Mouse (Mus musculus): Measurements from ENCODE around the gene Coa3. TPM values are rescaled to one million over a fixed set of nuclear protein-coding genes. Genes with fewer than 3 reads are reported as not detected.

The Coa3 gene
- polyA plus RNA-seq (2015; fragmentation: Illumina TruSeq; extraction: RNeasy Lipid Tissue Mini Kit (QIAGEN cat#74804); ENCODE audit: low read depth, low replicate concordance), result 223 TPM

DNA sequence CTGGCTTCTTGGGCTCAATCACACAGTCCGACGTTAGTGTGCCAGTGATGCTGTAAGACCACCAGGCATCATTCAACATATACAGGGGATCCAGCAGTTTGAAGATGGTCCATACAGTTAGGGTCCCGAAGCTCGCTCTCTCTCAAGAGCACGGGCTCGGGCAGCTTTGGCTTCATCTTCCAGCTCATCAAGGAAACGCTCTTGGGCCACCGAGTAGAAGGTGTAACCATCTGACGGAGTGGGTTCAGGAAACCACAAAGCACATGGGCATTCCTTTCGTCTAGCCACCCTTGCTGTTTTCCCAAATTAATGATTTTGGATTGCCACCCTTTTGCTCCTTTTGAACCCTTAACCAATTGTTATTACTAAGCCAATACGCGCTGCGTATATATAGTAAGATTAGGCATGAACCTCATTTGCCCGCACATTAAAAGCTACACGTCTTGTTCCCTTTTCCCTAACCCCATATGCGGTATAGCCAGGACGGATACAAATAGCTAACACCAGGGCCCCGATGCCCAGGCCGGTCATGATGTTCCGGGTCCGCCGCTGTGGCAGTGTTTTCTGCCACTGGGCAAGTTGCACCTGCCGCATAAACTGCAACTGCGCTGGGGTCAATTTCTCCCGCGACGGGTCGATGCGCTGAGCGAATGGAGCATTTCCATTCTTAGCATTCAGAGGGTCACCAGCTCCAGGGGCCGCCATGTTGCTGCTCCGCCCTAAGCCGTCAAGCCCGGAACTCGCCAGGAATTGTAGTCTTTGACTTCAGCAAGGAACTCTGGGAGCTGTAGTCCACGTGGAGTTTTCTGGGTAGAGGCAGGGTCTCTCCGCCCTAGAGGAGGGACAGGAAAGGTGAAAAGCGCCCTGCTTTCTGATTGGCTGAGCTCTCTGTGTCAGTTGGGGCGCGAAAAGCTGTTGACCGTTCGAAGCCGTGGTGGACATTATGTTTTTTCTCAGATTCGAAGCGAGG lies at the start of gene Coa3, which contains the start of gene Cntd1:
Gene Coa3, minus strand, starts transcription at position 892 of the 970 bp plus-strand sequence.
Gene Cntd1, plus strand, starts transcription at position 790 of the 970 bp plus-strand sequence.

DNA sequence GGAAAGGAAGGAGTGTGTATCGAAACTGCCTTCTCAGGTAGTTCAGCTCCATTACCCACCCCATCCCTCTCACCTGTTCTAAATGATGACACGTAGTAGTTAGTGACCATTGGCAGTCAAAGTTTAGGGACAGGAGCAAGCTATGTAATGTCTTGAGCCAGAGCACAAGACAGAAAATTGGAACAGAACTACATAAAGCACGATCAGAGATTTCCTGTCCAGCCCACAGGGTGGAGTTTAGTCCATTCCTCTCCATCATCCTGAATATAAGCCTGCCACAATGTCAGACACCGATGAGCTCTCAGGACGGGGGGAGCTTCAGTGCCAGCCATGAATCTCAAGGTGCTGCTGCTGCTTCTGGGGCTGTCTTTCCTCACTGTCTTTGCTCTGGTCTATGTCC lies 45.8 kb upstream of the Coa3 start, which contains the start of gene Aoc2:
Gene Aoc2, plus strand, starts transcription at position 301 of the 400 bp plus-strand sequence.

DNA sequence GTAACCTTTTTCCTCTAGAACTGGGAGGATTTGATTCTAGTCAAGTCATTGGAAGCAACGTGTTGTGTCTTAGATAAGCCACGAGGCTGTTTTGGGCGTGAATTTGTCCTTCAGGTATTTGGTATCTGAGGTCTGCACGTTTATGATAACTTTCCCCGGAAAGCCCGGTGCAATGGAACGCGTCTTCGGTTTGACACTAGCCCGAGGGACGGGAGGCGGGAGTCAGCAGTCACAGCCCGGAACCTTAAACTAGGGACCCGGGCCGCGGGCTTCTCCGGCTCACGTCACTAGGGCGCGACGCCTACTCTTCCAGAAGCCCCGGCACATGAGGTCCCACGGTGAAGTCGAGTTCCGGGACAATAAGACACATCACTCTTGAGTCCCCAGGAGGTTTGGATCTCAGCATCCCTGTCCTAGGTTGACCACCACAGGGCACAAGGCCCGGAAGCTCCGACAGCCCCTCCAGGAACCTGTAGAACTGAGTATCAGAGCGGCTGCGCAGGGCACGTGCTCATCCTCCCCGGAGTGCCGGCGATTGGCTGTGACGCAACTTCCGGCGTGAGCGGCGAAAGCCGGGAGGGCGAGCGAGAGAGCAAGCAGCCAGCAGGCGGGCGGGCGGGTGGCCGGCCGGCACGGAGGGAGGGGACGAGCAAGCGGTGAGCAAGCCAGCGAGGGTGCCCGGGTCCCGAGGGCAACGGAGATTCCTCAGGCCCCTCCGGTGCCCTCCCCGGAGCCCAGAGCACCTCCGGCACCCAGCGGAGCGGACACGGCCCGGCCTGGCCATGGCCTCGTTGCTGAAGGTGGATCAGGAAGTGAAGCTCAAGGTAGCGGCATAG lies 37.0 kb upstream of the Coa3 start, which contains the start of gene Psme3:
Gene Psme3, plus strand, starts transcription at position 549 of the 836 bp plus-strand sequence.

DNA sequence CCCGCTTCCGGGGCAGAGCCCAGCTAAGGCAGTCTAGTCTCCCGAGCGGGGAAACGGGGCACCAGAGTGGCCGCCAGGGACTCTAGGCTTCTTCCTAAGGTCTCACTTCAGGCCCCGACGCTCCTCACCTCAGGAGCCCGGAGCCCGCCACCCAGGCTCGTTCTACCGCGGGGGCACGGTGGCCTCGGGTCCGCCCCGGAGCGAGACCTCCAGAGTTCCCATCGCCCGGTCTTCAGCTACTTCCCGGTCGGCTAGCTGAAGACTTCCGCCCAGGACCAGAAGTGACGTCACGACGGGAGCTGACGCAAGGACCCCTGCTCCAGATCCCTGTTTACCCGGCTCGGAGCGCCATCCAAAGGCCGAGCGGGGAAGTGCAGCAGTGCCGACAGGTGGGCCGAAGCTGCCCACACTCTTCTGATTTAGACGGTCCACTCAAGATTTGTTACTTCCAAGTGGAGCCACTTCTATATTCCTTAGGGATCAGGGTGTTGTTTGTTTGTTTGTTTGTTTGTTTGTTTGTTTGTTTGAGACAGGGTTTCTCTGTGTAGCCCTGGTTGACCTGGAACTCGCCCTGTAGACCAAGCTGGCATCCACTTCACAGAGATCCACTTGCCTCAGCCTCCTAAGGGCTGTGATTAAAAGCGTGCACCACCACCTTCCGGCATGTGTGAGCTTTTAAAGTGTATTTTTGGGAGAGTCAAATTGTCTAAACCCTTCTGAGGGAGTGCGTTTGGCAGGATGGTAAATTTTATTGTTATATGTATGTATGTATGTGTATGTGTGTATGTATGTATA lies 23.3 kb upstream of the Coa3 start, which contains the start of gene Becn1:
Gene Becn1, minus strand, starts transcription at position 283 of the 795 bp plus-strand sequence.

DNA sequence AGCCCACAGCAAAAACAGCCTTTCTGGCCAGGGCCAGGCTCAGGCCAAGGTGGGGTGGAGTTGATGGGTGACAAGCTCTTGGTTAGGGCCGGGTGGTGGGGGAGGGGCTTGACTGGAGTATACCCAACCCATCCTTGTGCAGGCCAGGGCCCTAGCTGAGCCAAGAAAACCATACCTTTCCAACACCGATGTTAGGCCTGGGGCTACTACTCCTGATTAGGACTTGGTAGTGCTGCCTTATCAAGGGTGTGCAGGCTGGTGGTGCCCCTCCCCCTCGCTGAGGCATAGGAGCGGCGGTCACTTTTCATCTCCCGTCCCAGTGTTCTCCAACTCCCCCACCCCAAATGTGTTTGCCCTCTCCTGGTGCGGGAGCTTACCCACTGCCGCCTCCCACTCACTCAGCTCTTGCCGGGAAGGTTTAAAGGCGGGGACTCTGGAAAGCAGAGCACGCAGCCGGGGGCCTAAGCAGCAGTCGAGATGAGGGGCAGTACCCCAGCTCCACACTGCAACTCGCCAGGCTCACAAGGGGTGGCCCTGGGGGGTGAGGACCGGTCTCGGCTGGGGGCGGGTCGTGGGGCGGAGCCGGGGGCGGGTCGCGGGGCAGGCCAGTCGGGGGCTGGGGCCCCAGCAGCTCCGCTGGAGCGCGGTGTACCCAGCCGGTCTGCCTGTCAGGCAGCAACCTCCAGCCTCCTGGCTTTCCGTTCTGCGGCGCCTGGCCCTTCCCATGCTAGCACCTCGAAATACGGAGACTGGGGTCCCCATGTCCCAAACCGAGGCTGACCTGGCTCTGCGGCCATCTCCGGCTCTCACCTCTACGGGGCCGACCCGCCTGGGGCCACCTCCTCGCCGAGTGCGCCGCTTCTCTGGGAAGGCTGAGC lies 18.7 kb downstream of the Coa3 start, which contains the start of gene Wnk4:
Gene Wnk4, plus strand, starts transcription at position 620 of the 878 bp plus-strand sequence.

DNA sequence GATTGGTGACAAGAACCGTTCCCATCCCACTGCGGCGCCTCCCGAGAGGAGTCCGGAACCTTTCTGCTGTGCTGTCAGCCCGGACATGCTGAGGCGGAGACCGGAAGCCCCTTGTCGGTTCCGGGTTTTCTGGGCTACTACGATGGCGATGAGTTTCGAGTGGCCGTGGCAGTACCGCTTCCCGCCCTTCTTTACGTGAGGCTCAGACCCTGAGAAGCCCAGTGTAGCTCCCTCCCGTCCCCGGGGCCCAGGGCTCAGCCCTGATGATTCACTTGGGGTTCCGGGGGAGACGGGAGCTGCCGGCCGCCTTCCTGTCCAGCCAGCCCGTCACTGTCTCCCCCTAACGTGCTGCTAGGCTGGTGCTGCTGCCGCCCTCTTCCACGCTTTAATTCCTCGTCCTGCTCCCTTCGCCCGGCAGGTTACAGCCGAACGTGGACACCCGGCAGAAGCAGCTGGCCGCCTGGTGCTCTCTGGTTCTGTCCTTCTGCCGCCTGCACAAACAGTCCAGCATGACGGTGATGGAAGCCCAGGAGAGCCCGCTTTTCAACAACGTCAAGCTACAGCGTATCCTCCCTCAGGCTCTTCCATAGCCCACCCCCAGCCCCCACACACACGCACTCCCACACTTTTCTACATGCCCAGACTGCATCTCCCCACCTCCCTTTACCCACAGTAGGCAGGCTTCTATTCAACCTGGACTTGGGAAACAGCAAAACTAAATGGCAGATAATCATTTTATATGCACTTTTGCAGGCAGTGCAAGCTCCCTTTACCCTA lies 25.1 kb downstream of the Coa3 start, which contains the start of gene Vps25:
Gene Vps25, plus strand, starts transcription at position 95 of the 777 bp plus-strand sequence.

DNA sequence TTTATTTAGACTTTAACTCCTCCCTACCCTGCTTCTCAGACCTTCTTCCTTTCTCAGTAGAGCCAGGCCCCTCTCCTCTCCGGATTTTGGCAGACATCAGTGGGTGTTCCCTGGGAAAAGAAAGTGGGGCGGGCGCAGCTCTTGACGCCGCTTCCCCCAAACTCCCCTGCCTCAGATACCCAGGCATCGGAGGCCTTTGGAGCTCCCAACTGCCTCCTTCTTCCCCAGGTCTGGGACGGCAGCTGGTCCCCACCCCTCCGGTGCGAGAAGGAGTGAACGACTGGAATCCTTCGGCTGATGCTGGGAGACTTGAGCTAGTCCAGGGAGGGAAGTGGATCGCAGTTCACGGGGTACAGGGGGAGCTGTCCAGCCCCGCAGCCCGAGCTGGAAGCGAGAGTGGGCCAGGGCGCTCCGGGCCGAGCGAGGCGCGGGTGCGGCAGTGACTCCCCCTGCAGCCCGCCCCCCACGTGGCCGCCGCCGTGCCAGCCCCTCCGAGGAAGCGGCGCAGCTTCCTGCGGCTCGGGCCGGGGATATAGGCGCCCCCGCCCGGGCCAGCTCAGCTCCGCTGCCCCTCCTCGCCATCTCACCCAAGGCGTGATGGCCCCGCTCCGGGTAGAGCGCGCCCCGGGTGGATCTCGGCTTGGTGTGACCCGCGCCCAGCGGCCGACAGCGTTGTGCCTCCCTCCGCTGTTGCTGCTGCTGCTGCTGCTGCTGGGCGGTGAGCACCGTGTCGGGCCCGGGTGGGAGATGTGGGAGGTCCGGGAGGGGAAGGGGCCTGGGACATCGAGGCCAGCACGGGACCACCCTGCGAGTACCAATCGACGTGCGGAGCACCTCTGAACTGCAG lies 32.8 kb downstream of the Coa3 start, which contains the start of gene Ramp2:
Gene Ramp2, plus strand, starts transcription at position 174 of the 847 bp plus-strand sequence.

Other genes with a start within 250 kb of the Coa3 start
- 6.4 TPM for gene Naglu, start 209.1 kb downstream of the Coa3 start, polyA plus RNA-seq (2015; fragmentation: Illumina TruSeq; extraction: RNeasy Lipid Tissue Mini Kit (QIAGEN cat#74804); ENCODE audit: low read depth, low replicate concordance)
- not detected for gene Hsd17b1, start 200.7 kb downstream of the Coa3 start, polyA plus RNA-seq (2015; fragmentation: Illumina TruSeq; extraction: RNeasy Lipid Tissue Mini Kit (QIAGEN cat#74804); ENCODE audit: low read depth, low replicate concordance)
- 25.5 TPM for gene Coasy, start 196.5 kb downstream of the Coa3 start, polyA plus RNA-seq (2015; fragmentation: Illumina TruSeq; extraction: RNeasy Lipid Tissue Mini Kit (QIAGEN cat#74804); ENCODE audit: low read depth, low replicate concordance)
- gene Mlx, start 191.8 kb downstream of the Coa3 start, polyA plus RNA-seq (2015; fragmentation: Illumina TruSeq; extraction: RNeasy Lipid Tissue Mini Kit (QIAGEN cat#74804); ENCODE audit: low read depth, low replicate concordance), result 77.5 TPM
- 3.9 TPM for gene Psmc3ip, start 183.7 kb downstream of the Coa3 start, polyA plus RNA-seq (2015; fragmentation: Illumina TruSeq; extraction: RNeasy Lipid Tissue Mini Kit (QIAGEN cat#74804); ENCODE audit: low read depth, low replicate concordance)
- gene Retreg3, start 159.2 kb downstream of the Coa3 start, polyA plus RNA-seq (2015; fragmentation: Illumina TruSeq; extraction: RNeasy Lipid Tissue Mini Kit (QIAGEN cat#74804); ENCODE audit: low read depth, low replicate concordance), result 62.6 TPM
- 52.4 TPM for gene Tubg1, start 159.2 kb downstream of the Coa3 start, polyA plus RNA-seq (2015; fragmentation: Illumina TruSeq; extraction: RNeasy Lipid Tissue Mini Kit (QIAGEN cat#74804); ENCODE audit: low read depth, low replicate concordance)
- gene Tubg2, start 123.2 kb downstream of the Coa3 start, polyA plus RNA-seq (2015; fragmentation: Illumina TruSeq; extraction: RNeasy Lipid Tissue Mini Kit (QIAGEN cat#74804); ENCODE audit: low read depth, low replicate concordance), result 62.0 TPM
- gene Cntnap1, start 108.6 kb downstream of the Coa3 start, polyA plus RNA-seq (2015; fragmentation: Illumina TruSeq; extraction: RNeasy Lipid Tissue Mini Kit (QIAGEN cat#74804); ENCODE audit: low read depth, low replicate concordance), result 98.9 TPM
- 7.8 TPM for gene Plekhh3, start 107.8 kb downstream of the Coa3 start, polyA plus RNA-seq (2015; fragmentation: Illumina TruSeq; extraction: RNeasy Lipid Tissue Mini Kit (QIAGEN cat#74804); ENCODE audit: low read depth, low replicate concordance)
- not detected for gene Ccr10, start 103.7 kb downstream of the Coa3 start, polyA plus RNA-seq (2015; fragmentation: Illumina TruSeq; extraction: RNeasy Lipid Tissue Mini Kit (QIAGEN cat#74804); ENCODE audit: low read depth, low replicate concordance)
- gene Ezh1, start 52.7 kb downstream of the Coa3 start, polyA plus RNA-seq (2015; fragmentation: Illumina TruSeq; extraction: RNeasy Lipid Tissue Mini Kit (QIAGEN cat#74804); ENCODE audit: low read depth, low replicate concordance), result 42.2 TPM
- 28.6 TPM for gene Ramp2, start 33.1 kb downstream of the Coa3 start, polyA plus RNA-seq (2015; fragmentation: Illumina TruSeq; extraction: RNeasy Lipid Tissue Mini Kit (QIAGEN cat#74804); ENCODE audit: low read depth, low replicate concordance)
- gene Vps25, start 25.4 kb downstream of the Coa3 start, polyA plus RNA-seq (2015; fragmentation: Illumina TruSeq; extraction: RNeasy Lipid Tissue Mini Kit (QIAGEN cat#74804); ENCODE audit: low read depth, low replicate concordance), result 94.4 TPM
- 4.8 TPM for gene Wnk4, start 18.5 kb downstream of the Coa3 start, polyA plus RNA-seq (2015; fragmentation: Illumina TruSeq; extraction: RNeasy Lipid Tissue Mini Kit (QIAGEN cat#74804); ENCODE audit: low read depth, low replicate concordance)
- gene Cntd1, start 102 bp downstream of the Coa3 start, polyA plus RNA-seq (2015; fragmentation: Illumina TruSeq; extraction: RNeasy Lipid Tissue Mini Kit (QIAGEN cat#74804); ENCODE audit: low read depth, low replicate concordance), result 0.58 TPM
- 183 TPM for gene Becn1, start 23.2 kb upstream of the Coa3 start, polyA plus RNA-seq (2015; fragmentation: Illumina TruSeq; extraction: RNeasy Lipid Tissue Mini Kit (QIAGEN cat#74804); ENCODE audit: low read depth, low replicate concordance)
- 106 TPM for gene Psme3, start 37.1 kb upstream of the Coa3 start, polyA plus RNA-seq (2015; fragmentation: Illumina TruSeq; extraction: RNeasy Lipid Tissue Mini Kit (QIAGEN cat#74804); ENCODE audit: low read depth, low replicate concordance)
- gene Aoc2, start 45.9 kb upstream of the Coa3 start, polyA plus RNA-seq (2015; fragmentation: Illumina TruSeq; extraction: RNeasy Lipid Tissue Mini Kit (QIAGEN cat#74804); ENCODE audit: low read depth, low replicate concordance), result 3.6 TPM
- 0.64 TPM for gene Aoc3, start 51.5 kb upstream of the Coa3 start, polyA plus RNA-seq (2015; fragmentation: Illumina TruSeq; extraction: RNeasy Lipid Tissue Mini Kit (QIAGEN cat#74804); ENCODE audit: low read depth, low replicate concordance)
- not detected for gene G6pc, start 88.4 kb upstream of the Coa3 start, polyA plus RNA-seq (2015; fragmentation: Illumina TruSeq; extraction: RNeasy Lipid Tissue Mini Kit (QIAGEN cat#74804); ENCODE audit: low read depth, low replicate concordance)
- 71.2 TPM for gene Aarsd1, start 138.5 kb upstream of the Coa3 start, polyA plus RNA-seq (2015; fragmentation: Illumina TruSeq; extraction: RNeasy Lipid Tissue Mini Kit (QIAGEN cat#74804); ENCODE audit: low read depth, low replicate concordance)
- 3.4 TPM for gene Gm27029, start 145.7 kb upstream of the Coa3 start, polyA plus RNA-seq (2015; fragmentation: Illumina TruSeq; extraction: RNeasy Lipid Tissue Mini Kit (QIAGEN cat#74804); ENCODE audit: low read depth, low replicate concordance)
- gene Rundc1, start 146.0 kb upstream of the Coa3 start, polyA plus RNA-seq (2015; fragmentation: Illumina TruSeq; extraction: RNeasy Lipid Tissue Mini Kit (QIAGEN cat#74804); ENCODE audit: low read depth, low replicate concordance), result 31.3 TPM
- gene Ptges3l, start 146.2 kb upstream of the Coa3 start, polyA plus RNA-seq (2015; fragmentation: Illumina TruSeq; extraction: RNeasy Lipid Tissue Mini Kit (QIAGEN cat#74804); ENCODE audit: low read depth, low replicate concordance), result 6.1 TPM
- gene Rpl27, start 163.2 kb upstream of the Coa3 start, polyA plus RNA-seq (2015; fragmentation: Illumina TruSeq; extraction: RNeasy Lipid Tissue Mini Kit (QIAGEN cat#74804); ENCODE audit: low read depth, low replicate concordance), result 399 TPM
- 5.8 TPM for gene Ifi35, start 169.3 kb upstream of the Coa3 start, polyA plus RNA-seq (2015; fragmentation: Illumina TruSeq; extraction: RNeasy Lipid Tissue Mini Kit (QIAGEN cat#74804); ENCODE audit: low read depth, low replicate concordance)
- gene Rnd2, start 185.9 kb upstream of the Coa3 start, polyA plus RNA-seq (2015; fragmentation: Illumina TruSeq; extraction: RNeasy Lipid Tissue Mini Kit (QIAGEN cat#74804); ENCODE audit: low read depth, low replicate concordance), result 246 TPM
- gene Vat1, start 187.1 kb upstream of the Coa3 start, polyA plus RNA-seq (2015; fragmentation: Illumina TruSeq; extraction: RNeasy Lipid Tissue Mini Kit (QIAGEN cat#74804); ENCODE audit: low read depth, low replicate concordance), result 31.2 TPM